In genomic region chr8:70700555-70700922, GRCm38 (mm10) we compare ENCODE assay signal across 8 mouse cellular contexts. TPM values are rescaled to one million over a fixed set of nuclear protein-coding genes. Genes with fewer than 3 reads are reported as not detected.
DNase-seq lines count a peak whose midpoint lies in the region; ATAC-seq and TF ChIP-seq lines count a peak whose summit lies in the region.

No protein-coding gene starts in this region.

- H3K4me2 ChIP-seq in heart, embryonic 13.5 days = peak overlapping the region; percentile 87
- peak overlapping the region; percentile 66 for H3K4me2 ChIP-seq in kidney, postnatal 0 days (ENCODE audit: low read length)
- H3K4me2 ChIP-seq in liver, embryonic 11.5 days = peak overlapping the region; percentile 85

- H3K9me3 ChIP-seq in heart, embryonic 13.5 days = no peaks in the 10 kb centered on the region
- H3K9me3 ChIP-seq in kidney, postnatal 0 days (replicated peaks; ENCODE audit: low read length) = no peaks in the 10 kb centered on the region
- H3K9me3 ChIP-seq in liver, embryonic 11.5 days (ENCODE audit: control insufficient read depth, low read length) = no peaks in the 10 kb centered on the region

- 0% methylated on average over 20 of the region's 20 CpGs for WGBS in heart, embryonic 13.5 days
- under 1% methylated on average over 17 of the region's 20 CpGs for WGBS in kidney, postnatal 0 days
- under 1% methylated on average over 20 of the region's 20 CpGs for WGBS in liver, embryonic 11.5 days

- H3K4me3 ChIP-seq in heart, embryonic 13.5 days = peak overlapping the region; percentile 77
- peak overlapping the region; percentile 98 for H3K4me3 ChIP-seq in kidney, postnatal 0 days (replicated peaks; ENCODE audit: low read depth, low read length)
- peak overlapping the region; percentile 96 for H3K4me3 ChIP-seq in liver, embryonic 11.5 days (ENCODE audit: low read depth, low read length)

- peak overlapping the region; percentile 99 for H3K9ac ChIP-seq in heart, embryonic 13.5 days
- peak overlapping the region; percentile 100 for H3K9ac ChIP-seq in kidney, postnatal 0 days (ENCODE audit: low read depth, low read length)
- peak overlapping the region; percentile 96 for H3K9ac ChIP-seq in liver, embryonic 11.5 days (ENCODE audit: low read depth, low read length)

- no peaks in the 10 kb centered on the region for H3K27me3 ChIP-seq in heart, embryonic 13.5 days (replicated peaks)
- no peaks in the 10 kb centered on the region for H3K27me3 ChIP-seq in kidney, postnatal 0 days (ENCODE audit: insufficient read depth, low read length)
- H3K27me3 ChIP-seq in liver, embryonic 11.5 days (replicated peaks; ENCODE audit: control insufficient read depth, insufficient read depth, low read length) = no peaks in the 10 kb centered on the region
- H3K27me3 ChIP-seq in splenic B cell, adult 2 months (ENCODE audit: control insufficient read depth, insufficient read depth, low read length, poor library complexity, severe bottlenecking) = no peaks in the 10 kb centered on the region

- H3K36me3 ChIP-seq in heart, embryonic 13.5 days = peaks cover 28% of the 10 kb centered on the region
- 0 out of 2 replicates have a peak, but pooled peaks cover 4% of the 10 kb centered on the region for H3K36me3 ChIP-seq in kidney, postnatal 0 days (ENCODE audit: insufficient read depth, low read length)
- H3K36me3 ChIP-seq in liver, embryonic 11.5 days (ENCODE audit: control insufficient read depth, insufficient read depth, low read length) = no peaks in the 10 kb centered on the region; the same call in 1 of the 2 replicates
- peaks cover 11% of the 10 kb centered on the region for H3K36me3 ChIP-seq in splenic B cell, adult 2 months (ENCODE audit: control insufficient read depth, insufficient read depth, low read length, poor library complexity, severe bottlenecking)

- peak; percentile 87 for DNase-seq in B cell, adult 2 months
- peak; percentile 96 for DNase-seq in brain, adult 2 months (ENCODE audit: low read depth, low spot score)
- peak; percentile 96 for DNase-seq in kidney, postnatal 0 days (ENCODE audit: low spot score)
- peak; percentile 92 for DNase-seq in liver, embryonic 11.5 days (ENCODE audit: low spot score)
- peak; percentile 95 for DNase-seq in naive thymus-derived CD4-positive, alpha-beta T cell, adult 2 months (ENCODE audit: low read depth)
- DNase-seq in splenic B cell, adult 2 months (ENCODE audit: low read depth, low spot score) = peak; percentile 94

- peak; percentile 83 for TF ChIP-seq CTCF in kidney, postnatal 0 days (IDR thresholded peaks at IDR 0.05; ENCODE audit: low read depth)

- peaks cover 52% of the 10 kb centered on the region for H3K4me1 ChIP-seq in heart, embryonic 13.5 days
- peaks cover 29% of the 10 kb centered on the region for H3K4me1 ChIP-seq in kidney, postnatal 0 days (replicated peaks; ENCODE audit: insufficient read depth, low read length)
- H3K4me1 ChIP-seq in liver, embryonic 11.5 days (replicated peaks; ENCODE audit: control insufficient read depth, insufficient read depth, low read length) = peaks cover 29% of the 10 kb centered on the region

- ATAC-seq in erythroid progenitor cell, adult 5-6 weeks (replicated peaks; ENCODE audit: low FRiP score, poor library complexity, severe bottlenecking) = peak; percentile 36
- no peak for ATAC-seq in heart, embryonic 13.5 days (ENCODE audit: extremely low read depth, insufficient number of reproducible peaks, low FRiP score, low TSS enrichment)
- 0 out of 2 replicates have a peak, but pooled peaks have one; percentile 2 for ATAC-seq in kidney, postnatal 0 days (replicated peaks; ENCODE audit: low FRiP score, low read depth)
- ATAC-seq in liver, embryonic 11.5 days (replicated peaks; ENCODE audit: low FRiP score) = peak; percentile 10

- peak overlapping the region; percentile 100 for H3K27ac ChIP-seq in heart, embryonic 13.5 days (replicated peaks)
- peak overlapping the region; percentile 99 for H3K27ac ChIP-seq in kidney, postnatal 0 days
- peak overlapping the region; percentile 99; the same call in 1 of the 2 replicates for H3K27ac ChIP-seq in liver, embryonic 11.5 days (ENCODE audit: low read depth, low read length)

RNA-seq across cellular contexts. Expression of gene Jund, which starts 1.8 kb away (rescaled TPM):
- 26.7 and 36.0 TPM in 2 replicates for total RNA-seq in erythroid progenitor cell, adult 5-6 weeks (2015; ENCODE audit: low replicate concordance)
- total RNA-seq in erythroid progenitor cell, adult 5-6 weeks (2017; ENCODE audit: low replicate concordance) = 21.1 and 32.0 TPM in 2 replicates
- 68.6 and 76.9 TPM in 2 replicates for polyA plus RNA-seq in heart, embryonic 13.5 days (2015; fragmentation: Nextera tagmentation; extraction: Ambion mirVana)
- polyA plus RNA-seq in kidney, postnatal 0 days (2015; fragmentation: Nextera tagmentation; extraction: Ambion mirVana) = 72.4 and 98.1 TPM in 2 replicates
- polyA plus RNA-seq in liver, embryonic 11.5 days (2014; fragmentation: Nextera tagmentation; extraction: Ambion mirVana) = 43.0 and 47.2 TPM in 2 replicates

RNA-seq across cellular contexts. Expression of gene Iqcn, which starts 2.7 kb away (rescaled TPM):
- total RNA-seq in erythroid progenitor cell, adult 5-6 weeks (2015; ENCODE audit: low replicate concordance) = not detected in 2 replicates
- total RNA-seq in erythroid progenitor cell, adult 5-6 weeks (2017; ENCODE audit: low replicate concordance) = not detected in 2 replicates
- not detected in 2 replicates for polyA plus RNA-seq in heart, embryonic 13.5 days (2015; fragmentation: Nextera tagmentation; extraction: Ambion mirVana)
- polyA plus RNA-seq in kidney, postnatal 0 days (2015; fragmentation: Nextera tagmentation; extraction: Ambion mirVana) = 0.03 and 0.05 TPM in 2 replicates
- polyA plus RNA-seq in liver, embryonic 11.5 days (2014; fragmentation: Nextera tagmentation; extraction: Ambion mirVana) = not detected in 2 replicates

RNA-seq across cellular contexts. Expression of gene Gm3336, which starts 17.8 kb away (rescaled TPM):
- total RNA-seq in erythroid progenitor cell, adult 5-6 weeks (2015; ENCODE audit: low replicate concordance) = not detected in 2 replicates
- total RNA-seq in erythroid progenitor cell, adult 5-6 weeks (2017; ENCODE audit: low replicate concordance) = not detected in 2 replicates
- polyA plus RNA-seq in heart, embryonic 13.5 days (2015; fragmentation: Nextera tagmentation; extraction: Ambion mirVana) = not detected in 2 replicates
- 0.70 and 0.74 TPM in 2 replicates for polyA plus RNA-seq in kidney, postnatal 0 days (2015; fragmentation: Nextera tagmentation; extraction: Ambion mirVana)
- polyA plus RNA-seq in liver, embryonic 11.5 days (2014; fragmentation: Nextera tagmentation; extraction: Ambion mirVana) = 0.15 TPM in 1 of 2 replicates, not detected in the other

RNA-seq across cellular contexts. Expression of gene Pde4c, which starts 23.0 kb away (rescaled TPM):
- total RNA-seq in erythroid progenitor cell, adult 5-6 weeks (2015; ENCODE audit: low replicate concordance) = 0.72 and 0.84 TPM in 2 replicates
- total RNA-seq in erythroid progenitor cell, adult 5-6 weeks (2017; ENCODE audit: low replicate concordance) = not detected in 2 replicates
- polyA plus RNA-seq in heart, embryonic 13.5 days (2015; fragmentation: Nextera tagmentation; extraction: Ambion mirVana) = 0.14 TPM in 1 of 2 replicates, not detected in the other
- polyA plus RNA-seq in kidney, postnatal 0 days (2015; fragmentation: Nextera tagmentation; extraction: Ambion mirVana) = 8.0 and 9.5 TPM in 2 replicates
- 0.83 and 1.3 TPM in 2 replicates for polyA plus RNA-seq in liver, embryonic 11.5 days (2014; fragmentation: Nextera tagmentation; extraction: Ambion mirVana)

RNA-seq across cellular contexts. Expression of gene Lsm4, which starts 27.5 kb away (rescaled TPM):
- total RNA-seq in erythroid progenitor cell, adult 5-6 weeks (2015; ENCODE audit: low replicate concordance) = 86.5 and 93.1 TPM in 2 replicates
- 38.4 and 57.6 TPM in 2 replicates for total RNA-seq in erythroid progenitor cell, adult 5-6 weeks (2017; ENCODE audit: low replicate concordance)
- 269 and 297 TPM in 2 replicates for polyA plus RNA-seq in heart, embryonic 13.5 days (2015; fragmentation: Nextera tagmentation; extraction: Ambion mirVana)
- 243 and 281 TPM in 2 replicates for polyA plus RNA-seq in kidney, postnatal 0 days (2015; fragmentation: Nextera tagmentation; extraction: Ambion mirVana)
- 342 and 357 TPM in 2 replicates for polyA plus RNA-seq in liver, embryonic 11.5 days (2014; fragmentation: Nextera tagmentation; extraction: Ambion mirVana)
